Mouse (Mus musculus): ENCODE data around the gene Timm23.
"Not testable (repeated sequence)": the region's sequence is repeated elsewhere in the genome, so short reads cannot be mapped to it uniquely, and the experiment has no call there.

The Timm23 gene

GRCm38 (mm10) chr14:32201791-32202451, at the start of gene Timm23, which contains the start of gene Parg:
TSS of gene Timm23 (minus strand) at chr14:32201898.
TSS of gene Parg (plus strand) at chr14:32201949.
- DNase-seq (ENCODE audit: low read depth, low spot score), result peak; percentile 79

- no peak for DNase-seq (ENCODE audit: low read depth, low spot score)
Measured at GRCm38 (mm10) chr14:32249616-32250015, 47.9 kb upstream of the Timm23 start.

DNA sequence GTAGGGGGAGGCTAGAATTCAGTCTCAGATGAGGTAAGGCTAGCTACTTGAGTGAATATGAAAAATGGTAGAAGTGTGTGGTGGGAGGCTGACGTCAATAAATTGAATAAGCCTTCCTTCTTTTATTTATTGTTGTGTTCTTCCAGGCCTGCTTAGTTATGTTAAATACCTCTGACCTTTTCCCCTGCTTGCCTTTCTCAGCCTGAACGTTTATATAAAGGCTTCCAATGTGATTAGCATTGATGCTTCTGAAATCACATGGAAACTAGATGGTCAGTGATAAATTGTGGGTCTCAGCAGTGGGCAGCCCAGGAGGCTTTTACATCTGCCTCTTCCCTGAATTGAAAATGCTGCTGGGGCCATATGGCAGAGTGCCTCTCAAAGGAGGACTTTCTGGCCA, 44.3 kb upstream of the Timm23 start:
- no peak for DNase-seq (ENCODE audit: low read depth, low spot score)

DNA sequence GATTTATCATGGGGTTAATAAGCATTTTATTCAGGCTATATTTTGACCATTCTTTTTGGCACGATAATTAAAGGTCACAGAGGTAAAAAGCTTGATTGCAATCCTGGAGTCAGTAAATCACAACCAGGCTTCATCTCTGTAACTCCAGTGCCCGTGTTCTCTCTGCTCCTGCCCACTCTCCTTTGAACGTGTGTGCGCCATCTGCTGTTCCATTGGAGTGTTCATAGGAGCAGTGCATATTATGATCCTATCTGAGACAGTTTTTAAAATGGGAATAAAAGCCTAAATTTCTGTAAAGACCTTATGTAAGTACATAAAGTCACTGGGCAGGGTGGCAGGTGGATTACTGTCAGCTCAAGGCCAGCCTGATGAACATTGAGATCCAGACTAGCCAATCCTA, 40.7 kb upstream of the Timm23 start:
- DNase-seq (ENCODE audit: low read depth, low spot score), result no peak

DNA sequence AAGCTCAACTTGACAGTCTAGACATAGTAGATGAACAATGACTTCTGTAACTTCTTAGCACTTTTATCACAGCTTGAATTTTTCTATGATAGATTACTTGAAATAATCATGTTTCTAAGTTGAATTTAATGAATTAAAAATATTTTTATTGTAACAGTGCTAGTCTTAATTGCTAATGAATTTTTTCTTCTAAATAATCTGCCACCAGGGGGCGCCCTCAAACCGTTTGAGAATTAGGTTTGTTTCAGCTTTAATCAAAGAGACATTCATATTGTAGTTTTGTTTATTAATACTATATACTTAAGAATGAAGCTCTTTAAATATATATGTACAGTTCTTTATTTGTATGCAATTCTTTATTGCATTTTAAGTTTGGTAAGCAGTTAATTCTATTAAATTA, 27.3 kb upstream of the Timm23 start:
- DNase-seq (ENCODE audit: low read depth, low spot score), result no peak

DNA sequence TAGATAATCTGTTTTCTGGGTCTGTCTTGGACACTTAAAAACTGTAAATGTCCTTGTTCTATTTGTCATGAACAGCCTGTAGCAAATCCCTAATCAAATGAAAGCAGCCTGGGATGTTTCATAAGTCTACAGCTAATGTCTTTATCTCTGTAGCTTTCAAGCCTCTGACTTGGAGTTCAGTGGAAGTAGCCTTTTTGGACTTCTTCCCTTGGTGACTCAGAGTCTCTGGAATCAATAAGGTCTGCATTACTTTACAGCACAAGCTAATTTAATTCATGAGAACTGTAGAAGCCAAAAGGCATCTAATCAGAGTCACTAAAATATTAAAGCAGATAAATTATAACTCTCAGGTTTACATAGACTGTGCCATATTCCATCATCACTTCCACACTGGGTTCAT, 24.9 kb upstream of the Timm23 start:
- DNase-seq (ENCODE audit: low read depth, low spot score), result no peak

DNA sequence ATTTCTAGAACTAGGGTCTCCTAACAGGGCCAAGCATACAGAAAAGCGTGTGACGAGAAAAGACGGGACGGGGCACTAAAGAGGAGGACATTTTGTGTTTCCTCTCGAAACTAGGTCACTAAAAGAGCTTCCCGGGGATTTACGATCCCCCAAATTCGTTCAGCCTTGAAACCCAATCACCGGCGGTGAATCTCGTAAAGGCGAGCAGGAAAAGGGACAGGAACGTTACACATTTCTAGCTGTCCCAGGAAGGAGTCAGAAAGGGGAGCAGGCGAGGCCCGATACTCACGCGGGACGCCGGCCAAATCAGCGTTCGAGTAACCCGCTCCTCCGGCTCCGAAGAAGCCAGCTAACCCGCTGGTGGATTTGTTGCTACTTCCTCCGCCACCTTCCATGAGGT, 344 bp downstream of the Timm23 start:
- peak; percentile 16 for DNase-seq (ENCODE audit: low read depth, low spot score)

DNA sequence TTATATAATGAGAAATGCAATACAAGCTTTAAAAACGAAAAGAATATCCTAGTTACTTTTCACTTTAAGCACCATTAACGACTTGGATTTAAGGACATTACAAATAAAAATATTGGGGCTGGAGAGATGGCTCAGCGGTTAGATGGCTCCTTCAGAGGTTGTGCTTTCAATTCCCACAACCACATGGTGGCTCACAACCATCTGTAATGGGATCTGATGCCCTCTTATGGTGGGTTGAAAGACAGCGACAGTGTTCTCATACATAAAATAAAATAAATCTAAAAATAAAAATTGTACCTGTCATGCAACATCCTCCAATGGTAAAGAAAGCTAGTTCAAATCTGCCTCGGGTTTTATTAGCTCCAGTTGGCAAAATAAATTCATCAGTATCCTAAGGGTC, 8.1 kb downstream of the Timm23 start:
- DNase-seq (ENCODE audit: low read depth, low spot score), result not testable (repeated sequence)

DNA sequence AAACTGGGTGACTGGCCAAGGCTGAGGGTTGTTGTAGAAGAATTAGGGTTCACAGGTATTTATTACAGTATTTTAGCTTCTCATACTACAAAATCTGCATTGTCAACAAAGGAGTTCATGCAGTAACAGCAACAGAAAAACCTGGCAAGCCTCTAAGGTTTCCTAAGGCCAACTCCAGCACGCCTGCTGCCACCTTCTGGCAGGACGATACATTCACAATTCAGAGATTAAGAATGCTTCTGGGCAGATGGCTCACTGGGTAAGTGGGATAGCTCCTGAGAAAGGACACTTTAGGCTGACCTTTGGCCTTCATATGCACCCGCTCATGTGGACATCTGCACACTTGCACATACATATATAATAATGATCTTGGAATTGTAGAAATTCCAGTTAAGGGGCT, 9.3 kb downstream of the Timm23 start:
- peak; percentile 34 for DNase-seq (ENCODE audit: low read depth, low spot score)

- no peak for DNase-seq (ENCODE audit: low read depth, low spot score)
Measured at GRCm38 (mm10) chr14:32191926-32192325, 9.8 kb downstream of the Timm23 start.

DNA sequence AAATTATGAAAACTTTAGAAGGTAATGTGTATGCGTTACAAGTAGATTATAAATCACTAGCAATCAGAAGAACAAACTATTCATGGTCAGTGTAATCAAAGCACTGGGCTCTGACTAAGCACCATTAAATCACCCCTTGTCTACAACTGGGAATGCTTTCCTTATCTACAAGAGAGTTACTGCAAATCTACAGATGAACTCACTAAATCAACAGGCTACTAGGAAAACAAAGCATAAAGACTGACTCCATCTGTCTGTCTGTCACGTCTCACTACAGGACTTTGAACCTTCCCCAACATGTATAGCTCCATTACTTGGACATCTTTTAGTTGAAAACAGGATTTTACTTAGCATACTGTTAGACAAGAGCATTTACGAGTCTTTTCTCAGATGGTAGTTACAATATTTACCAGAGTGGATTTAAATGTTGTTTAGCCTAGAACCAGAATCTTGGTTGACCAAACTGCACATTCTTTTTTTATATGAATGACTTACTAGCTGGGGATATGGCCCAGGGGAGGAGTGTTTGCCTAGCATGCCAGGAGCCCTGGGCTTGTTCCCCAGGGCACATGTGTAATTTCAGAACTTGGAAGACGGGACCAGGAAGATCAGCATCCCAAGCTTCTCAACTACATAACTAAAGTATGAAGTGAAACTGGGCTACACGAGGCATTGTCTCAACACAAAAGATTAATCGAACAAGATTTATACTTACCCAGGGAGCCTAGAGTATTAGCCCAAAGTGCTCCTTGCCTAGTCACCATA, 10.9 kb downstream of the Timm23 start:
- DNase-seq (ENCODE audit: low read depth, low spot score), result no peak

DNA sequence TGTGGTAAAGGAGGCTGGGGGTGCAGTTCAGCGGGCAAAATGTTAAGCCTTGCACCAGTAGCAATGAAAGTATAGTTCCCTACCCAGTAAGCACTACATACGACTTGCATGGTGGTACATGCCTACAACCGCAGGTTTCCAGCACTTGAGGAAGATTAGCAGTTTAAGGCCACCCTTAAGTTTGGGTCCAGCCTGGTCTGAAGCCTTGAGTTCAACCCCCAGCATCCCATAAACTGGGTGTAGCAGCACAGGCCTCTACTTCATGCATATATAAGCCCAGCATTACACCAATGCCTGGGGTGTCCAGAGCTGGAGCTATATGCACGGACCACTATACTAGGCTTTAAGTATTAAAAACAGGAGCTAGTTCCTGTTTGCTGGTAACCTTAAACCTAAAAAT, 17.9 kb downstream of the Timm23 start:
- no peak for DNase-seq (ENCODE audit: low read depth, low spot score)

DNA sequence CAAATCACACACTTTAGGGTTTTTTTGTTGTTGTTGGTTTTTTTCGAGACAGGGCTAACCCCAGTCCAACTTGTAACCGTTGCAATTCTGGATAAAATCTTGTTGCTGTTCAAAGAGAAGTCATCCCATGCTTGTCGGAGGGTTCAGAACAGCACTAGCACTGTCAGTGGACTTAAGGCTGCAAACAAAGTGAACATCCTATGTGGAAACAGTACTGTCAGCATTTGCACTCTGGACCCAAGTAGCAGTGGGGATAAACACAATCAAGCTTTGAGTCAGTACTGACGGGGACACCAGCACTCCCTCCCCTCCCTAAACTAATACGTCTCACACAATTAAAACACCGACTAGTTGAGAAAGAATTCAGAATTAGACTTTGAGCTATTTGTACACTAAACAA, 20.8 kb downstream of the Timm23 start:
- DNase-seq (ENCODE audit: low read depth, low spot score), result no peak

GRCm38 (mm10) chr14:32179393-32180195, 22.1 kb downstream of the Timm23 start:
- no peak for DNase-seq (ENCODE audit: low read depth, low spot score)

DNA sequence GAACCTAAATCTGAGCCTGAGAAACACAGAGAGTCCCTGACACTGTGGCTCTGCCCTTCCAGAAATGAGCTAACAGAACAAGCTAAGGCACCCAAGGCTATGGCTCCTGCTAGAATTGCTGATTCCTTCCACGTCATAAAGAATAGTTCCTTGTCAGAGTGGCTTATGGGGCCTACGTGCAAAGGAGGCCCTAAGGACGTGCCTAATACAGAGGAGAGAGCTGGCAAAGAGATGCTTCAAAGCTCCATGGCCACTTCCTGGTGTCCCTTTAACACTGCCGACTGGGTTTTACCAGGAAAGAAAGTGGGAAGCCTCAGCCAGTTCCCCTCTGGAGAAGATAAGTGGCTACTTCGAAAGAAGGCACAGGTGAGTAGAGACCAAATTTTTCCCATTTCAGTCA, 25.1 kb downstream of the Timm23 start:
- not testable (repeated sequence) for DNase-seq (ENCODE audit: low read depth, low spot score)

- no peak for DNase-seq (ENCODE audit: low read depth, low spot score)
Measured at GRCm38 (mm10) chr14:32175310-32175709, 26.4 kb downstream of the Timm23 start.

DNA sequence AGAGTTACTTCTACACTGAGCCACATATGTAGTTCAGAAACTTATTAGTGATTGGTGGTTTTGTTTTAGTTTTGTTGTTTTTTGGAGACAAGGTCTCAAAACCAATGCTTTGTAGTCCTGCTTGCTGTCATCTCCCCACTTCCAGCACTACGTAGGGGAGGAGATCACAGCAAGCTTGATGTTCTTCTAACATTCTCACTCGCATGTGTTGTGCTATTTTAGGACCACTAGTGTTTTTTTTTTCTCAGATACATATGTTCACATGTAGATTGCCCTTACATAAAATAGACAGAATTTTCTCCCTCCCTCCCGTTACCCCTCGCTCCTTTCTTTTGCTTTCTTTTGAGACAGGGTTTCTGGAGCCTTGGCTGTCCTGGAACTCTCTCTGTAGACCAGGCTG, 31.6 kb downstream of the Timm23 start:
- DNase-seq (ENCODE audit: low read depth, low spot score), result no peak

- no peak for DNase-seq (ENCODE audit: low read depth, low spot score)
Measured at GRCm38 (mm10) chr14:32168653-32169231, 33.0 kb downstream of the Timm23 start.

DNA sequence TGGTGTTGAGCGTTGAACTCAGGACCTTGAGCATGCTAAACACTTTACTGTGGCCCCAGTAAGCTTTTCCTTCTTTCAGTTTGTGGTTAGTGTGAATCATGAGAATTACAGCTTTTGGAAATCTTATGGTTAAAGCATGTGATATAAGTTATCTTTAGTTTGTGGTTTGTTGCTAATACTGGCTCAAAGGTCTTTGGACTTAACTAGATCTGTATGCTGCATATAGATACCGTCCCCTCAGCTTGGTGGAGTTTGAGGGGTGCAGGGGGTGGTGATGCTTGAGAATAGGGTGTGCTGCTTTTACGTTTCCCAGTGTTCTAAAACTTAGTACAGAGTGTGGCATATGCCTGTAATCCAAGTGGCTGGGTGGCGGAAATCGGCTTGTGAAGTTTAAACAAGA, 34.4 kb downstream of the Timm23 start:
- no peak for DNase-seq (ENCODE audit: low read depth, low spot score)

- DNase-seq (ENCODE audit: low read depth, low spot score), result no peak
Measured at GRCm38 (mm10) chr14:32166840-32167239, 34.9 kb downstream of the Timm23 start.

DNA sequence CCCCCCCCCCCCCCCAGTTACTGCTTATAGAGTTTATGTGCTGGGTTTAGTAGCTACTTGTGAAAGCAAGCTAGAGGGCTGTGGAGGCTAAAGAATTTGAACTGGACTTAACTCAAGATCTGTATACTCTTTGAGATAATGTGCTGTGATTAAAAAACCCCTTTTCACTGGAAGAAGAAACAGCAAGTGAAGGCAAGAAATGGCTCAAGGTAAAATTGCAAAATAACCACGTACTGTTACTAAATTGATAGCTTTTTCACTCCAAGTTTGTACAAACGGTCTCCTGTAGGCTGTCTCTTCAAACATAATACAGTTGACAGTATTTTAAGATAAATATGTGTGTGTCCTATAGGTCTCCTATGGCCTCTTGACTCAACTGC, 35.6 kb downstream of the Timm23 start:
- DNase-seq (ENCODE audit: low read depth, low spot score), result no peak
